Mouse (Mus musculus) left cerebral cortex, postnatal 4 days (tissue): ENCODE results near the gene Arl6. TPM values are rescaled to one million over a fixed set of nuclear protein-coding genes. Genes with fewer than 3 reads are reported as not detected.
A peak's percentile ranks its signal among the peaks of the same experiment; 100 is the strongest.

ENCODE experiments used
- DNase-seq: peaks from one replicate; pipeline ENCODE4 v3.0.0-alpha.2; 2022
- intact Hi-C: fragments of 180-260 bp; cut with DNase I; formaldehyde crosslinking; loops from one replicate; pipeline ENCODE4 v1.15.1; 2025
- total RNA-seq, 2 experiments: library from RNA; stranded (reverse); gene quantifications; 2 replicates each; pipeline ENCODE4 v1.2.3; 2021

Gene Arl6
- total RNA-seq, result 10 to 100 TPM; 30.1 to 33.7 TPM

- intact Hi-C loops, result no loop called here
- peak; percentile 96 for DNase-seq
These were observed at the start of gene Arl6 for GRCm38 (mm10) chr16:59639102-59639691. Gene Arl6 (minus strand): TSS chr16:59639391.

DNA sequence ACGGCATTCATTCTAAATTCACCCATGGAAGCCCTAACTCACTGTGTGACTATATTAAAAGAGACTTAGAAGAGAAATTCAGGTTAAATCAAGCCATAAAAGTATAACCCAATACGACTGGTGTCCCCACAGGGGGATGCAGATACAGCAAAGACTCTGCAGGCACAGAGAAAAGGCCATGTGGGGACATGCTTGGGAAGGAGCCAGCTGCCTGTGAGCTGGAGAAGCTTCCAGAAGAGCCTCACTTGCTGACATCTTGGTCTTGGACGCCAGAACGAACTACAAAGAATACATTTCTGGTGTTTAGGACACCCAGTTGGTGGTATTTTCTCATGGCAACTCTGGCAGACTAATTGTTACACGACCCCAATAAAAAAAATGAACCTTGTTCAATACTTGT lies 45.9 kb upstream of the Arl6 start:
- intact Hi-C loops, result no loop called here
- DNase-seq, result peak; percentile 14

- DNase-seq, result peak; percentile 78
- intact Hi-C loops, result loop anchor here (5.0 kb wide), 1 partner anchor 924 kb away; the partner anchor contains the start of gene Epha6
These were observed 44.2 kb upstream of the Arl6 start for GRCm38 (mm10) chr16:59683434-59683833.

DNA sequence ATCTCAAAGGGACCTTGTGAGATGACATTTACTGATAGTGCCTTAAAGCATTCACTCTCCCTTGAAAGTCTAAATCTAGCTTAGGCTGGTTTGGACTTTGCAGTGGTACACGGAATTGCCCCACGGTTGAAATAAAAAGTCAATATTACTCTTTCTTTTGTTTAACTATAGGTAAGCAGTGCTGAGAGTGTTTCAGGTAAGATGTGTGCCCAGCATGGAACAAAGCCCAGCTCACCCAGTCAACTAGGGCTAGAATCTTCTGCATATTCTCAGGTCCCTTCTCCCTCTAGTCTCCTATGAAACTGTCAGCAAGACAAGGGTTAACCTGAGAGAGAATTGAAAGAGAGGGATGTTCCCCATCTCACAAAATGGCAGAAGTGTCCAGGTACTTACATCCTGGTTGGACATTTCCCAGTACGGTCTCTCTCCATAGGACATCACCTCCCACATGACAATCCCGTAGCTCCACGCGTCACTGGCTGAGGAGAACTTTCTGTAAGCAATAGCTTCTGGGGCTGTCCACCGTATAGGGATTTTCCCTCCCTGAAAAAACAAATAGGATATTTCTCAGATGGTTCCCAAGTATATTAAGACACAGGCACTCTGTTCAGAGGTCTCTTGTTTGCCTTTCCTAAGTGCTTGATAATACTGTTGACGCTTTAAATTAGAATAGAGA lies 43.2 kb upstream of the Arl6 start:
- DNase-seq, result no peak
- intact Hi-C loops, result loop anchor here (5.0 kb wide), 1 partner anchor 925 kb away; the partner anchor contains the start of gene Epha6

- DNase-seq, result no peak
- intact Hi-C loops, result no loop called here
These were observed 27.7 kb upstream of the Arl6 start for GRCm38 (mm10) chr16:59666938-59667337.

- intact Hi-C loops, result no loop called here
- DNase-seq, result no peak
These were observed 4.6 kb upstream of the Arl6 start for GRCm38 (mm10) chr16:59643766-59644165.

GRCm38 (mm10) chr16:59639985-59640384 lies 794 bp upstream of the Arl6 start:
- no peak for DNase-seq
- intact Hi-C loops, result no loop called here

- peak; percentile 41 for DNase-seq
- intact Hi-C loops, result no loop called here
These were observed 4.6 kb downstream of the Arl6 start for GRCm38 (mm10) chr16:59634598-59634997.

GRCm38 (mm10) chr16:59621554-59621953 lies 17.6 kb downstream of the Arl6 start:
- intact Hi-C loops, result no loop called here
- no peak for DNase-seq

- peak; percentile 20 for DNase-seq
- intact Hi-C loops, result loop anchor here (2.0 to 5.0 kb wide), 2 partner anchors 142 to 195 kb away; no protein-coding TSS in a partner anchor
These were observed 22.0 kb downstream of the Arl6 start for GRCm38 (mm10) chr16:59617167-59617566.

- DNase-seq, result no peak
- intact Hi-C loops, result loop anchor here (2.0 to 5.0 kb wide), 2 partner anchors 141 to 193 kb away; no protein-coding TSS in a partner anchor
These were observed 23.5 kb downstream of the Arl6 start for GRCm38 (mm10) chr16:59615675-59616074.

DNA sequence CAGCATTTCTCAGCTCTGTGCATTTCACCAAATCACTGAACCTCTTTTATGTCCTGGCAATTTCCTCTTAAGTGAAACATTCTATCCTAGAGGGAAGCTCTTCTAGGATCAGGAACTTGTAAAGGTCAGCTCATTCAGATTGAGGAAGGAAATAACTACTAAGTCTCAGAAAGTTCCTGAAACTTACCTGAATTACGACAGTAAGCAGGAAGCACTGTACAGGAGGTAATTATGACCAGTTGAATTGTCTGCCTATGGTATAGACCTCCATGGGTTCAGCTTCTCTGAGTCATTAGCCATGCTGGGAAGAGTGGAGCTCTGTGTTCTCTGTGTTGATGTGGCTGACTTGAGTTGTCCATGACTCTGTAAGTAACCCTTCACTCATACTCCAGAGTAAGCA lies 28.4 kb downstream of the Arl6 start:
- no peak for DNase-seq
- intact Hi-C loops, result no loop called here

DNA sequence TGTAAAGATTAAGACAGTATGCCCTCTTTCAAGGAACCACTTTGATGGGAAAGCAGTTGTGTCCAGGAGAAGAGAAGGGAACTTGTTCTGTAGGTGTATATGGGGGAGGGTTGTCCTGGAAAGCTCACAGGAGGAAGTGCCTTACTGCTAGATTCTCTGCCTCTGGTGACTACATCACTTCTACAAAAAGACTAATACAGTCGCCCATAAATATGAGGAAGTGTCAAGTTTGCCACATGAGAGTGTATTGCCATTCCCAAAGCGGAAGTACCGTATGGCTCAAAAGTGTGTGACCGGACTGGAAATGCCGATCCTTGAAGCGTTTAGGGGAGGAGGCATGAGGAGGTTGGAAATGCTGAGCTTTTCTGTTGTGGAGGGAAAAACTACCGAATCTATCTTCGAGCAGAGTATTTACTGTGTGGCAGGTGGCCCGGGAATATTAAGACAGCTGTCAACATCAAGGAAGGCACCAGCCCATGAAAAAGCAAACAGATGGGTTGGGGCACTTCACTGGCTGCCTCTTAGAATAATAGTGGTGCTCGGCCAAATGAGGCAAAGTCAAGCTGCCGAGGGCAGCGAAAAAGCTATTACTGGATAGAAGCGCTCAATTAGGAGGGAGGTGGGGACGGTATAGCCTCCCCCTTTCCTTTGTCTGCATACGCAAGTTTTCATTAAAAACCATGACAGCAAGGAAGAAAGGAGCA lies 35.0 kb downstream of the Arl6 start:
- intact Hi-C loops, result no loop called here
- DNase-seq, result peak; percentile 65

DNA sequence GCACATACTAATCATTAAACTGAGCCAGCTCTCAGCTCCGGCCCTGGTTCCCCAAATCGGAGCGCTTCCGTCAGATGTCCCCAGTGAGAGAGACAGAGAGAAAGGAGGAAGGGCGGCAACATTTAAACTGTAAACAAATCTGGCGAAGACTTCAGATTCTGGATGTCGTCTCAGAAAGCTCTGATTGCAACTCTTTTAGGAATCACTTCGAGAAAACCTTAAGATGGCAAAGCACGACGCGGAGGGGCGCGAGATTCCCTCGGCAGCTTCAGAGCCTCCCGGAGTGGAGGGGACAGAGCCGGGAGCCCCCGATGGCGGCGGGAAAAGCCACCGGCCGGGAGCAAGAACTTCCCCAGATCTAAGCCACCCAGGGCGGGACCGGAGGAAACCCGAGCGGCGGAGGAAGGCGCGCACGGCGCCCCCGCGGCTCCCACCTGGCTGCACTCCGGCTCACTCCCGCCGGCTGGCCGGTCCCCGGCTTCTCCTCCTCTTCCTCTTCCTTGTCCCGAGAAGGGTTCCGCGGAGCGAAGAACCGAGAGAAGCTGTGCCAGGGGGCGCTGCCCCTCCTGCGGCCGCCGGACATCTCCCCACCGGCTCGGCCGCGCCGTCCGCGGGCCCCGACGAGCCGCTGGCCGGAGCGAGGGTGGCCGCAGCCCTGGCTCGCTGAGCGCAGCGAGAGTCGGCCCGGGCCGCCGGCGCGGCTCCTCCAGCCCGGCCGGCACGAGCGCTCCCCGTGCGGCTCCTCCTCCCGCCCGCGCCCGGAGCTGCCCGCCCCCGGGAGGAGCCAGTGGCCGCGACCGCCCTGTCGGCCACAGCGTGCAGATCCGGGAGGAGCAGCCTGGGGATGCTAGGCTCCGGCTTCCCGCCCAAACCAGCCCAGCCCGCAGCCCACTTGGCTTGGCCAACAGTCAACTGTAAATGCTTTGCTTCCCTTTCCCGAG lies 38.6 kb downstream of the Arl6 start, which contains the start of gene Crybg3:
Crybg3 (minus strand) TSS at position 669 of the 941 bp plus-strand sequence.
- DNase-seq, result peak; percentile 76
- intact Hi-C loops, result no loop called here

GRCm38 (mm10) chr16:59599411-59600265 lies 39.6 kb downstream of the Arl6 start:
- no peak for DNase-seq
- intact Hi-C loops, result no loop called here

DNA sequence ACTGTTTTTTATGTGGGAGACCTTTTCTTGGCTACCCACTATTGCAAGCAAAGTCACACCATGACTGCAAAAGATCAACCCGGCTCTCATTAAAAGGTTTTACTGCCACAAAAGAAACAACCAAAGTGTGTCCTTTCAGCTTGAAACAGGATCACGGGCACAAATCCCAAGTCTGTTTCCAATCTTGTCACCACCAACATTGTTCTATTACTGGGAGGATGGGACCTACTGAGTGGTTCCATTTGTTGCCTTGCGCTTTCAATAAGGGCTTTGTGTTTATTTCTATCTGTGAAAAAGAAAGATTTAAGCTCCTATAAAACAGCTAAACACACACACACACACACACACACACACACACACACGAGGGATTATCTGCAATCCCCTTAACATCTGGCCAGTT lies 40.2 kb downstream of the Arl6 start:
- no peak for DNase-seq
- intact Hi-C loops, result no loop called here

DNA sequence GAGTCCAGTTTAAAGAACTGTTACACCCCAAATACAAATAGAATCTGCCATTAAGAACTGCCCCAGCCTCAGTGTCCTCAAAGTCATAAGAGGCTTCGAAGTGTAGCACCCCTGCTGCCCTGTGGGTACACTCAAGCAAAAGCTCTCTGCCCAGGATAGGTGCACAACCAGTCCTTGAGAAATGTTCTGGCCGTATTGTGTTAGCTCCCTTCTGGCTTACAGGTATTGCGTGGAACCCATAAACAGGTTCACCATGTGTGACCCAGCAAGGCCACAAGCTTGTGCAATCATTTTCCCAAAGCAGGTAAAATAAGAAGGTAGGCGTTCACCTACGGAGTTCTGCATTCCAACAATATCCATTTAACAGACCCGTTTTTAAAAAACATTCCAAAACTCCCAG lies 41.9 kb downstream of the Arl6 start:
- intact Hi-C loops, result no loop called here
- no peak for DNase-seq

DNA sequence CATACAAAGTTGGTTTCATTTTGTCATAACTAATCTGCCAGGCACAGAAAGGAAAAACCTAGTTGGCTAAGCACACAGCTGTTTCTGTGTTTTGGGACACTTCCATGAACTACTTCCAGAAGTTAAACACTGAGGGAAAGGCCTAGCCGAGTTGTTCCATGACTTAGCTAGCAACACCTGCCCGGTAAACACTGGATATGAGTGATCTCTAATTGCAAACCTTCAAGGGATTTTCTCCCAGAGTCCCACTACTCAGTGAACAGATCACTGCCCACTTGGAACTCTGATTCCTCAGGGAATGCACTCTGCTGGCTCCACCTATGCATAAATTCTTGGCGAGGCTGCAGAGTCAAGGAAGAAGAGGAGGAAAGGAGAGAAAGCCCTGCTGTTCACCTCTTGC lies 44.5 kb downstream of the Arl6 start:
- intact Hi-C loops, result no loop called here
- DNase-seq, result no peak

DNA sequence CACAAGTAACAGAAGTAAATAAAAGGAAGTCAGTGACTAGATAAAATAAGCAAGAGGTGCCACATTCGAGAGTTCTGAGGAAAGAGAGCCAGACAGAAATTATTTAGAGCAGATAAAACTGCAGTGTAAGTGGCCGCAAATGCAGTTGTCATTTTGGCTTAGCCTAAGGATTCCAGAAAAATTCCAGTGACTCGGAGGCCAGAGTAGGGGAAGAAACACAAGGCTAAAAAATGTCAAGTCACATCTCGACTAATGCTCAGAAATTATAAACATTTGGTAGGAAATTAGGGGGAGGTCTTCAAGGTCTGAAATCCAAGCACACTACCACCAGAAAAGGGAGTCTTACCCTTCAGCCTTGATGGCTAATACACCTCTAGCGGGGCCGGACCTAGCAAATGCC lies 48.4 kb downstream of the Arl6 start:
- intact Hi-C loops, result no loop called here
- no peak for DNase-seq
